Mouse (Mus musculus) C2C12 (cell line): Measurements from ENCODE around the gene Dock2.

Experiments
- CEBPB ChIP-seq: IDR thresholded peaks from one replicate; pipeline ENCODE4 v1.6.1; 2011; ENCODE audit warnings: low read depth, mild to moderate bottlenecking, control low read depth, moderate library complexity
- CTCF ChIP-seq: IDR thresholded peaks from one replicate; pipeline ENCODE4 v1.5.1; 2011; ENCODE audit not compliant: control insufficient read depth, insufficient read depth, insufficient read length
- MAX ChIP-seq: IDR thresholded peaks from one replicate; pipeline ENCODE4 v1.6.1; 2011; ENCODE audit warnings: mild to moderate bottlenecking, control low read depth
- MYOD1 ChIP-seq: IDR thresholded peaks from one replicate; pipeline ENCODE4 v1.6.1; 2011; ENCODE audit warnings: low read depth; ENCODE audit not compliant: control insufficient read depth, insufficient read length
- USF1 ChIP-seq: IDR thresholded peaks from one replicate; pipeline ENCODE4 v1.6.1; 2011; ENCODE audit warnings: low read depth, mild to moderate bottlenecking, control low read depth, moderate library complexity

DNA sequence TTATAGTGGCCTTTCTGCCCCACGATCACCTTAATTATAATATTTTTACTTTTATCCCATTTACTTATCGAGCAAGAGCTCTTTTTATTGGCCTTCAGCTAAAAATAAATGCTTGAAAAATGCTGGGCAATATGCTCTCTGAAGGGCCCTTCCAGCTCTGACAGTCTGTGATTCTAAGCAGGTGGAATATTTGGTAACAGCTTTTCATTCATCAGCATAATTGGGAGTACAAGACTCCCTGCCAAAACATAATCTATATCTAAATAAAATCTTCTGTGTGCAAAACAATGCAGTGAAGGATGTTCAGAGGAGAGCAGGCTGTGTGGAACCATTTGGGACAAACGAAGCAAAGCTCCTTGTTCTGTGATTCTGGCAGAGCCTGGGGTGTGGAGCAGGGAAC, 492.4 kb downstream of the Dock2 start:
- TF ChIP-seq USF1 = no peak
- TF ChIP-seq CTCF = no peak
- TF ChIP-seq MAX = no peak
- no peak for TF ChIP-seq CEBPB
- TF ChIP-seq MYOD1 = no peak
